ENCODE assay signal across 9 mouse cellular contexts in genomic region chr3:138753182-138753885, GRCm38 (mm10). TPM values are rescaled to one million over a fixed set of nuclear protein-coding genes. Genes with fewer than 3 reads are reported as not detected.
DNase-seq lines count a peak whose midpoint lies in the region; ATAC-seq lines count a peak whose summit lies in the region.
"Had no signal": no experiment of that assay in that cellular context is flagged by ENCODE, and none has a peak within 500 bp of the region (broad histone marks: within the 10 kb centered on the region; RNA-seq: fewer than 3 reads in every experiment).

No protein-coding gene starts in this region.

- WGBS in hindbrain, embryonic 16.5 days = 30% methylated on average over 12 of the region's 12 CpGs

- 0 out of 2 replicates have a peak overlapping the region, but pooled peaks have one; percentile 2 for H3K4me2 ChIP-seq in hindbrain, embryonic 16.5 days (ENCODE audit: low read length)

- ATAC-seq in hindbrain, embryonic 16.5 days = 0 out of 2 replicates have a peak, but pooled peaks have one; percentile 50

- peak; percentile 19 for DNase-seq in gastrocnemius, postnatal 10 days
- DNase-seq in gastrocnemius, adult 8-10 months (ENCODE audit: low spot score in 2 of 2) = no peak
- DNase-seq in spleen, postnatal 36 days (ENCODE audit: low spot score in 2 of 2) = peak; percentile 29 to 39
- no peak for DNase-seq in spleen, adult 18-20 months
- DNase-seq in lung, postnatal 4 days = peak; percentile 24 to 37
- no peak for DNase-seq in T-cell, adult 2 months (ENCODE audit: low spot score)
- DNase-seq in Muller cell, postnatal 12 days (ENCODE audit: inconsistent ontology term) = no peak

- H3K36me3 ChIP-seq in hindbrain, embryonic 16.5 days (ENCODE audit: control insufficient read depth, insufficient read depth, low read length) = no peaks in the 10 kb centered on the region

- H3K27me3 ChIP-seq in hindbrain, embryonic 16.5 days (replicated peaks; ENCODE audit: control insufficient read depth, insufficient read depth, low read length) = no peaks in the 10 kb centered on the region

- H3K27ac ChIP-seq in hindbrain, embryonic 16.5 days (ENCODE audit: low read depth, low read length) = no peak overlapping the region; the same call in 1 of the 2 replicates

- no peaks in the 10 kb centered on the region for H3K9me3 ChIP-seq in hindbrain, embryonic 16.5 days (ENCODE audit: control insufficient read depth, low read length)

- H3K9ac ChIP-seq in hindbrain, embryonic 16.5 days (ENCODE audit: low read depth, low read length) = no peak overlapping the region

- peaks cover 13% of the 10 kb centered on the region for H3K4me1 ChIP-seq in hindbrain, embryonic 16.5 days (ENCODE audit: control insufficient read depth, insufficient read depth, low read depth, low read length)

- no peak overlapping the region for H3K4me3 ChIP-seq in hindbrain, embryonic 16.5 days (ENCODE audit: low read length)
- H3K4me3 ChIP-seq: erythroblast, embryonic 14.5 days had no signal

RNA-seq across cellular contexts. Expression of gene Tspan5, which starts 11.3 kb away (rescaled TPM):
- total RNA-seq in gastrocnemius, postnatal 10 days (2021) = 10 to 100 TPM; 10.6 to 12.1 TPM
- 1 to 10 TPM; 1.1 to 2.0 (median 1.7) TPM for total RNA-seq in gastrocnemius, adult 8-10 months (2022)
- polyA plus RNA-seq in hindbrain, embryonic 16.5 days (2015; fragmentation: Nextera tagmentation; extraction: Ambion mirVana) = 86.9 and 93.7 TPM in 2 replicates

Comparison
In these comparisons a context has a peak if more than half of its experiments do, and no peak if none do; other contexts are left out.
1. DNase-seq: peak in gastrocnemius, postnatal 10 days (single experiment), spleen, postnatal 36 days (2 of 2) and lung, postnatal 4 days (2 of 2); none in gastrocnemius, adult 8-10 months (0 of 2), spleen, adult 18-20 months (0 of 2), T-cell, adult 2 months (single experiment) and Muller cell, postnatal 12 days (single experiment).